8 mouse cellular contexts compared by ENCODE assay signal in genomic region chr5:112001742-112002701, GRCm38 (mm10).
DNase-seq lines count a peak whose midpoint lies in the region; ATAC-seq and TF ChIP-seq lines count a peak whose summit lies in the region.

No protein-coding gene starts in this region.

- no peaks in the 10 kb centered on the region for H3K4me1 ChIP-seq in intestine, postnatal 0 days (replicated peaks; ENCODE audit: control insufficient read depth, insufficient read depth, low read length)
- no peaks in the 10 kb centered on the region for H3K4me1 ChIP-seq in intestine, embryonic 16.5 days (ENCODE audit: control insufficient read depth, insufficient read depth, low read length)
- peaks cover 41% of the 10 kb centered on the region for H3K4me1 ChIP-seq in forebrain, embryonic 12.5 days
- peaks cover 15% of the 10 kb centered on the region for H3K4me1 ChIP-seq in kidney, embryonic 16.5 days (ENCODE audit: insufficient read depth, low read length)
- H3K4me1 ChIP-seq in neural tube, embryonic 14.5 days (ENCODE audit: control insufficient read depth, insufficient read depth, low read length), result peaks cover 17% of the 10 kb centered on the region

- no peaks in the 10 kb centered on the region for H3K9me3 ChIP-seq in intestine, postnatal 0 days (ENCODE audit: control insufficient read depth)
- H3K9me3 ChIP-seq in intestine, embryonic 16.5 days (ENCODE audit: control insufficient read depth, low read length), result no peaks in the 10 kb centered on the region
- peaks cover 4% of the 10 kb centered on the region for H3K9me3 ChIP-seq in forebrain, embryonic 12.5 days
- H3K9me3 ChIP-seq in kidney, embryonic 16.5 days (ENCODE audit: low read length), result peaks cover 4% of the 10 kb centered on the region; the same call in 1 of the 2 replicates
- H3K9me3 ChIP-seq in neural tube, embryonic 14.5 days (ENCODE audit: control insufficient read depth, low read length), result no peaks in the 10 kb centered on the region

- ATAC-seq in intestine, postnatal 0 days, result no peak
- no peak for ATAC-seq in intestine, embryonic 16.5 days
- peak; percentile 89 for ATAC-seq in forebrain, embryonic 12.5 days (ENCODE audit: low FRiP score)
- ATAC-seq in kidney, embryonic 16.5 days (ENCODE audit: low FRiP score, low TSS enrichment), result peak; percentile 65; the same call in 1 of the 2 replicates
- ATAC-seq in neural tube, embryonic 14.5 days (ENCODE audit: low read depth), result peak; percentile 81
- ATAC-seq in inflammation-experienced regulatory T-cells, adult 6 months, result no peak
- ATAC-seq in activated CD4-positive, CD25-positive, alpha-beta regulatory T cell, adult 4 months, result no peak

- H3K4me2 ChIP-seq in intestine, postnatal 0 days (replicated peaks; ENCODE audit: low read depth), result no peak overlapping the region
- H3K4me2 ChIP-seq in intestine, embryonic 16.5 days (ENCODE audit: low read depth, low read length), result no peak overlapping the region
- peak overlapping the region; percentile 42 for H3K4me2 ChIP-seq in forebrain, embryonic 12.5 days
- H3K4me2 ChIP-seq in kidney, embryonic 16.5 days (replicated peaks; ENCODE audit: low read depth, low read length), result peak overlapping the region; percentile 29
- 0 out of 2 replicates have a peak overlapping the region, but pooled peaks have one; percentile 26 for H3K4me2 ChIP-seq in neural tube, embryonic 14.5 days (ENCODE audit: low read depth, low read length)

- 37% methylated on average over 32 of the region's 32 CpGs for WGBS in intestine, postnatal 0 days
- WGBS in intestine, embryonic 16.5 days, result 32% methylated on average over 32 of the region's 32 CpGs
- WGBS in forebrain, embryonic 12.5 days, result 3% methylated on average over 32 of the region's 32 CpGs
- WGBS in kidney, embryonic 16.5 days, result 15% methylated on average over 32 of the region's 32 CpGs
- WGBS in neural tube, embryonic 14.5 days, result 6% methylated on average over 32 of the region's 32 CpGs

- H3K9ac ChIP-seq in intestine, postnatal 0 days (ENCODE audit: low read depth, low read length), result no peak overlapping the region
- H3K9ac ChIP-seq in intestine, embryonic 16.5 days (ENCODE audit: low read depth, low read length), result no peak overlapping the region
- 0 out of 2 replicates have a peak overlapping the region, but pooled peaks have one; percentile 12 for H3K9ac ChIP-seq in forebrain, embryonic 12.5 days
- no peak overlapping the region for H3K9ac ChIP-seq in kidney, embryonic 16.5 days (replicated peaks; ENCODE audit: low read length)
- H3K9ac ChIP-seq in neural tube, embryonic 14.5 days (replicated peaks; ENCODE audit: low read depth, low read length), result 0 out of 2 replicates have a peak overlapping the region, but pooled peaks have one; percentile 21

- TF ChIP-seq CTCF in intestine, postnatal 0 days (IDR thresholded peaks at IDR 0.05; ENCODE audit: low read depth), result peak; percentile 40

- H3K27me3 ChIP-seq in intestine, postnatal 0 days (replicated peaks; ENCODE audit: control insufficient read depth, insufficient read depth, low read length), result no peaks in the 10 kb centered on the region
- no peaks in the 10 kb centered on the region for H3K27me3 ChIP-seq in intestine, embryonic 16.5 days (replicated peaks; ENCODE audit: control insufficient read depth, insufficient read depth, low read length)
- H3K27me3 ChIP-seq in forebrain, embryonic 12.5 days, result peaks cover 31% of the 10 kb centered on the region
- peaks cover 5% of the 10 kb centered on the region; the same call in 1 of the 2 replicates for H3K27me3 ChIP-seq in kidney, embryonic 16.5 days (ENCODE audit: insufficient read depth, low read length)
- no peaks in the 10 kb centered on the region for H3K27me3 ChIP-seq in neural tube, embryonic 14.5 days (ENCODE audit: control insufficient read depth, insufficient read depth, low read length)

- H3K4me3 ChIP-seq in intestine, postnatal 0 days (ENCODE audit: low read depth, low read length), result no peak overlapping the region
- H3K4me3 ChIP-seq in intestine, embryonic 16.5 days (ENCODE audit: low read length), result no peak overlapping the region
- H3K4me3 ChIP-seq in forebrain, embryonic 12.5 days (replicated peaks), result no peak overlapping the region
- H3K4me3 ChIP-seq in kidney, embryonic 16.5 days (ENCODE audit: low read length), result no peak overlapping the region
- no peak overlapping the region for H3K4me3 ChIP-seq in neural tube, embryonic 14.5 days (ENCODE audit: low read depth, low read length)

- H3K36me3 ChIP-seq in intestine, postnatal 0 days (ENCODE audit: control insufficient read depth, insufficient read depth), result no peaks in the 10 kb centered on the region
- H3K36me3 ChIP-seq in intestine, embryonic 16.5 days (ENCODE audit: control insufficient read depth, insufficient read depth, low read length), result no peaks in the 10 kb centered on the region
- no peaks in the 10 kb centered on the region for H3K36me3 ChIP-seq in forebrain, embryonic 12.5 days (replicated peaks)
- no peaks in the 10 kb centered on the region for H3K36me3 ChIP-seq in kidney, embryonic 16.5 days (ENCODE audit: insufficient read depth, low read length)
- H3K36me3 ChIP-seq in neural tube, embryonic 14.5 days (ENCODE audit: control insufficient read depth, insufficient read depth, low read length), result no peaks in the 10 kb centered on the region

- DNase-seq in adrenal gland, postnatal 10 days, result no peak

- no peak overlapping the region for H3K27ac ChIP-seq in intestine, postnatal 0 days (ENCODE audit: low read depth, low read length)
- no peak overlapping the region for H3K27ac ChIP-seq in intestine, embryonic 16.5 days (ENCODE audit: low read length)
- H3K27ac ChIP-seq in forebrain, embryonic 12.5 days, result peak overlapping the region; percentile 94
- no peak overlapping the region for H3K27ac ChIP-seq in kidney, embryonic 16.5 days (ENCODE audit: low read length)
- peak overlapping the region; percentile 81 for H3K27ac ChIP-seq in neural tube, embryonic 14.5 days (ENCODE audit: low read depth, low read length)

Comparison
In these comparisons a context has a peak if more than half of its experiments do, and no peak if none do; other contexts are left out.
1. ATAC-seq: peak in forebrain, embryonic 12.5 days (single experiment), kidney, embryonic 16.5 days (single experiment) and neural tube, embryonic 14.5 days (single experiment); none in intestine, postnatal 0 days (single experiment), intestine, embryonic 16.5 days (single experiment), inflammation-experienced regulatory T-cells, adult 6 months (single experiment) and activated CD4-positive, CD25-positive, alpha-beta regulatory T cell, adult 4 months (single experiment).
2. H3K27ac ChIP-seq: peak in forebrain, embryonic 12.5 days (single experiment) and neural tube, embryonic 14.5 days (single experiment); none in intestine, postnatal 0 days (single experiment), intestine, embryonic 16.5 days (single experiment) and kidney, embryonic 16.5 days (single experiment).
3. H3K4me2 ChIP-seq: peak in forebrain, embryonic 12.5 days (single experiment), kidney, embryonic 16.5 days (single experiment) and neural tube, embryonic 14.5 days (single experiment); none in intestine, postnatal 0 days (single experiment) and intestine, embryonic 16.5 days (single experiment).
4. H3K9ac ChIP-seq: peak in forebrain, embryonic 12.5 days (single experiment) and neural tube, embryonic 14.5 days (single experiment); none in intestine, postnatal 0 days (single experiment), intestine, embryonic 16.5 days (single experiment) and kidney, embryonic 16.5 days (single experiment).